Mouse (Mus musculus) limb, embryonic 11.5 days (tissue): ENCODE data around the gene Rpl31. TPM values are rescaled to one million over a fixed set of nuclear protein-coding genes. Genes with fewer than 3 reads are reported as not detected.

Experiments used
- ATAC-seq: fragments of 200-750 bp; cut with Nextera tagmentation; 2 replicates; pipeline ENCODE4 v1.8.0; 2017; ENCODE audit warnings: low read depth; ENCODE audit not compliant: insufficient number of reproducible peaks, low FRiP score, low TSS enrichment
- DNase-seq: peaks from one replicate; pipeline ENCODE4 v3.0.0-alpha.2; 2015; ENCODE audit warnings: low spot score
- H3K27ac ChIP-seq: fragments of 300-500 bp; sonication (generic); replicated peaks from 2 replicates; pipeline ENCODE4 v1.5.1; 2014; ENCODE audit warnings: low read depth, mild to moderate bottlenecking, low read length
- H3K27me3 ChIP-seq: fragments of 300-500 bp; sonication (generic); 2 replicates; pipeline ENCODE4 v1.6.1; 2014; ENCODE audit warnings: mild to moderate bottlenecking, low read length, mixed read lengths; ENCODE audit not compliant: control insufficient read depth, insufficient read depth
- H3K36me3 ChIP-seq: fragments of 300-500 bp; sonication (generic); 2 replicates; pipeline ENCODE4 v1.6.1; 2014; ENCODE audit warnings: mild to moderate bottlenecking, low read length, moderate library complexity, mixed read lengths; ENCODE audit not compliant: control insufficient read depth, insufficient read depth
- H3K4me1 ChIP-seq: fragments of 300-500 bp; sonication (generic); 2 replicates; pipeline ENCODE4 v1.6.1; 2014; ENCODE audit warnings: low read length, mixed read lengths; ENCODE audit not compliant: control insufficient read depth, insufficient read depth
- H3K4me2 ChIP-seq: fragments of 300-500 bp; sonication (generic); 2 replicates; pipeline ENCODE4 v1.6.1; 2014; ENCODE audit warnings: low read depth, mild to moderate bottlenecking, moderate library complexity; ENCODE audit not compliant: severe bottlenecking
- H3K4me3 ChIP-seq: fragments of 300-500 bp; sonication (generic); 2 replicates; pipeline ENCODE4 v1.5.1; 2014; ENCODE audit warnings: low read depth, low read length
- H3K9ac ChIP-seq: fragments of 300-500 bp; sonication (generic); 2 replicates; pipeline ENCODE4 v1.6.1; 2014; ENCODE audit warnings: mild to moderate bottlenecking, low read length
- H3K9me3 ChIP-seq: fragments of 300-500 bp; sonication (generic); 2 replicates; pipeline ENCODE4 v1.6.1; 2016; ENCODE audit warnings: low read length; ENCODE audit not compliant: control insufficient read depth
- WGBS: fragments of 180-500 bp; shearing (Covaris S2); extraction: QIAGEN DNeasy Blood & Tissue Kit; methylation state at CpG from one replicate; pipeline ENCODE4 v1.1.7; 2014; 5-methylcytosine and 5-hydroxymethylcytosine counted together
- polyA plus RNA-seq: library from polyadenylated mRNA; unstranded; fragments of >200 nt; fragmentation: Nextera tagmentation; extraction: Ambion mirVana; gene quantifications from 2 replicates; pipeline ENCODE4 v1.2.1, GENCODE M21; 2014

The Rpl31 gene
- polyA plus RNA-seq, 1 experiment from 2014 or later: 585 TPM

GRCm38 (mm10) chr1:39372220-39372843, 4.7 kb downstream of the Rpl31 start:
- no peaks in the 10 kb centered on the region for H3K27me3 ChIP-seq
- no peak overlapping the region for H3K4me2 ChIP-seq
- H3K4me3 ChIP-seq: no peak overlapping the region
- DNase-seq: no peak
- no peak overlapping the region for H3K9ac ChIP-seq
- no peaks in the 10 kb centered on the region for H3K4me1 ChIP-seq
- no peaks in the 10 kb centered on the region for H3K9me3 ChIP-seq
- 86% methylated on average over 8 of the region's 8 CpGs for WGBS
- peaks cover 24% of the 10 kb centered on the region for H3K36me3 ChIP-seq
- ATAC-seq: no peak
- no peak overlapping the region for H3K27ac ChIP-seq

GRCm38 (mm10) chr1:39373378-39373777, 5.7 kb downstream of the Rpl31 start:
- Histone ChIP-seq H3K27me3 (no peaks in the 10 kb centered on the region), H3K4me2 (no peak overlapping the region), H3K9ac (no peak overlapping the region), H3K36me3 (peaks cover 24% of the 10 kb centered on the region), H3K4me1 (no peaks in the 10 kb centered on the region), H3K4me3 (no peak overlapping the region), H3K9me3 (no peaks in the 10 kb centered on the region), H3K27ac (no peak overlapping the region)
- ATAC-seq (no peak), DNase-seq (peak; percentile 24)
- 61% methylated on average over 4 of the region's 4 CpGs for whole genome bisulfite sequencing

GRCm38 (mm10) chr1:39374231-39374809, 6.7 kb downstream of the Rpl31 start:
- Histone ChIP-seq H3K4me1 (no peaks in the 10 kb centered on the region), H3K27me3 (no peaks in the 10 kb centered on the region), H3K9ac (no peak overlapping the region), H3K4me2 (no peak overlapping the region), H3K36me3 (peaks cover 24% of the 10 kb centered on the region), H3K4me3 (no peak overlapping the region), H3K27ac (no peak overlapping the region), H3K9me3 (no peaks in the 10 kb centered on the region)
- DNase-seq (no peak), ATAC-seq (no peak)
- 88% methylated on average over 5 of the region's 5 CpGs for WGBS

- H3K4me2 ChIP-seq: no peak overlapping the region
- 86% methylated on average over 7 of the region's 7 CpGs for WGBS
- no peaks in the 10 kb centered on the region for H3K9me3 ChIP-seq
- H3K36me3 ChIP-seq: peaks cover 15% of the 10 kb centered on the region
- no peak overlapping the region for H3K27ac ChIP-seq
- DNase-seq (no peak), ATAC-seq (no peak)
- H3K4me3 ChIP-seq: no peak overlapping the region
- no peaks in the 10 kb centered on the region for H3K4me1 ChIP-seq
- H3K27me3 ChIP-seq: no peaks in the 10 kb centered on the region
- H3K9ac ChIP-seq: no peak overlapping the region
Measured at GRCm38 (mm10) chr1:39376121-39376520, 8.5 kb downstream of the Rpl31 start.

- H3K36me3 ChIP-seq: peaks cover 9% of the 10 kb centered on the region
- WGBS: 91% methylated on average over 9 of the region's 9 CpGs
- H3K27me3 ChIP-seq: no peaks in the 10 kb centered on the region
- H3K27ac ChIP-seq: no peak overlapping the region
- no peak for ATAC-seq
- DNase-seq: no peak
- H3K4me3 ChIP-seq: no peak overlapping the region
- H3K4me2 ChIP-seq: no peak overlapping the region
- H3K4me1 ChIP-seq: no peaks in the 10 kb centered on the region
- H3K9me3 ChIP-seq: no peaks in the 10 kb centered on the region
- no peak overlapping the region for H3K9ac ChIP-seq
Measured at GRCm38 (mm10) chr1:39376726-39377240, 9.1 kb downstream of the Rpl31 start.

- Histone ChIP-seq H3K4me1 (no peaks in the 10 kb centered on the region), H3K4me3 (no peak overlapping the region), H3K27me3 (no peaks in the 10 kb centered on the region), H3K36me3 (no peaks in the 10 kb centered on the region), H3K9ac (no peak overlapping the region), H3K9me3 (no peaks in the 10 kb centered on the region), H3K4me2 (no peak overlapping the region), H3K27ac (no peak overlapping the region)
- DNase-seq (no peak), ATAC-seq (no peak)
- WGBS: 82% methylated on average over 1 of the region's 1 CpGs
Measured at GRCm38 (mm10) chr1:39378540-39378939, 10.9 kb downstream of the Rpl31 start.

GRCm38 (mm10) chr1:39379021-39379420, 11.4 kb downstream of the Rpl31 start:
- Histone ChIP-seq H3K9me3 (no peaks in the 10 kb centered on the region), H3K4me3 (no peak overlapping the region), H3K4me1 (no peaks in the 10 kb centered on the region), H3K27me3 (no peaks in the 10 kb centered on the region), H3K27ac (no peak overlapping the region), H3K9ac (no peak overlapping the region), H3K36me3 (no peaks in the 10 kb centered on the region), H3K4me2 (no peak overlapping the region)
- ATAC-seq (no peak), DNase-seq (no peak)
- 64% methylated on average over 5 of the region's 5 CpGs for WGBS

GRCm38 (mm10) chr1:39381017-39381416, 13.4 kb downstream of the Rpl31 start:
- Histone ChIP-seq H3K27ac (no peak overlapping the region), H3K9ac (no peak overlapping the region), H3K36me3 (no peaks in the 10 kb centered on the region), H3K27me3 (no peaks in the 10 kb centered on the region), H3K4me2 (no peak overlapping the region), H3K4me3 (no peak overlapping the region), H3K9me3 (no peaks in the 10 kb centered on the region), H3K4me1 (no peaks in the 10 kb centered on the region)
- no peak for ATAC-seq
- no peak for DNase-seq
- 81% methylated on average over 9 of the region's 9 CpGs for WGBS
